Mouse (Mus musculus): ENCODE results near the gene 4930595D18Rik.

Gene 4930595D18Rik

DNA sequence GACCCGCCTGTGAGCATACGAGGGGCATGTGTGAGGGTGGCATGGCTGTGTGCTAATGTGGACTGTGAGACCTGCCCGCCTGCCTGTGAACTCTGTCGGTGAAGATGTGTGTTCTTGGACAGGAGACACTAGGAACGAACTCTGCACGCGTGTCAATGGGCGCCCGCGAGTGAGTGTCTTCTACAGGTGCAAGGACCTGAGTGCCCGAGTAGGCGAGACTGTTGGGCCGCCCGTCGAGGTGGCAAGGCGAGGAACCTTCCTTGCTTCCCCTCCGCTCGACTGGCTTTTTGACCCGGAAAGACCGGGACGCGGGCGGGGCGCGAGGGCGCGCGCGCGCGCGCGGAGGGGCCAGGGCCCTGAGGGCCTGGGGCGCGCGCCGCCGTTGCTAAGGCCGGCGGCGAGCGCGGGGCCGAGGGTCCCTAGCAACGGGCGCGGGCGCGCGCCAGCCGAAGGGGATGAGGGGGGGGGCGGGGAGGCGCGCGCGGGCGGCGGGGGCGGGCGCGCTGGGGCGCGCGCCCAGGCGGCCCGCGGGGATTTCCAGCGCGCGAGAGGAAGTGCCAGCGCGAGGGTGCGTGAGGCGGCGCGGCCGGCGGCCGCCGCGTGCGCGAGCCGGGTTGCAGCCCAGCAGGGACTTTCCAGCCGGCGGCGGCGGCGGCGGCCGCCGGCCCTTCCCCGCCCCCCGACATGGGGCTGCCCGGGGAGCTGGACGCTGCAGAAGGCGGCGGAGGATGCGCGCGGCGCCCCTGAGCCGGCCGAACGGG, 18.3 kb downstream of the 4930595D18Rik start, which contains the start of gene Traf3:
Gene Traf3, plus strand, starts transcription at position 540 of the 761 bp plus-strand sequence.
- DNase-seq (ENCODE audit: low spot score in 2 of 2), result peak; percentile 81

DNA sequence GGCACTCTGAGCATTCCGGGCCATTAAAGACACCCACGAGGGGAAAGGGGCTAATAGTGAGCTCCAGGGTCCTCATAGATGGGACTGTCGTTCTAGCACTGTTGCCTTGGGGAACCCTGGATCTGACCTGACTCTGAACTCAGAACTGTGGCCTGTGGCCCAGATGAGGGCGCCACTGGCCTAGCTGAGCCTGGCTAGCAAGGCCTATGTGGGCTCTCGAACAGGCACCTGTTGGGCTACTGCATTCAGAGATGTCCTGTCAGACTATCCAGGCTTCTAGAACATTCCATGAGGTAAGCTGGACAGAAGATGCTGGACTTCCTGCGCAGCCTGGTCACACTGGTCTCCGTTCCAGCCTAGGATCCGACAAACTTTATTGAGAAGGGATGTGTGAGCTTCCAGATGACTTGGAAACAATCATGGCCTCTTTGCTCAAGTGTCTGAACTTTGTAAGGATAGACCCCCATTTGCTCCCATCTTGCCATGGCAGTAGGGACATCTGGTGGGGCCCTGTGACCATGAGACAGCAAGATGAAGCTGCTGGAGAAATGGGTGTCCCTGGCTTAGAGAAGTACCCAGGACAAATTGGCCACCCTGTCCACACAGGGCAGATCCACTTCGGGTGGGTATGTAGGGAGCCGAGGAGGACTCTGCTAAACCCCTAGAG, 19.0 kb downstream of the 4930595D18Rik start:
- peak; percentile 58 to 67 for DNase-seq (ENCODE audit: low spot score in 2 of 2)

DNA sequence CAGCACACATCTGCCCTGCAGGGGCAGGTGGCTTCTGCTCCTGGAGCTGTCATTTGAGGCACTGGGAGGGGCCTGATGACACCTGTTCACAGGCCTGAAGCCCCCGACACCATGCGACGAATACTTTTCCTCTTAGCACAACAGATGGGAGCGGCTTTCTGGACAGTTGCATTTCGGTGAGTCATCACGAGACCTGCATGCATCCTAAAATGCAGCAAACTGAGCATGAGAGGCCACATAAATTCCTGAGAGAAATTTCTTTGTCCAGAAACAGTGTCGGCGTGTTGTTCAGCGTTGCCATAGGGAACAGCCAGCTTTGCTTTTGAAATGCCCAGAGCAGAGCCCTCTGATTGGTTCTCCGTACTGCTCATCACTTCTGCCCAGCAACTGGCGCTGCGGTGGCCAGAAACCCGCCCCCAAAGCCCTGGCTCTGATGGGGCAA, 20.0 kb downstream of the 4930595D18Rik start:
- DNase-seq (ENCODE audit: low spot score in 2 of 2), result peak; percentile 96 to 97

DNA sequence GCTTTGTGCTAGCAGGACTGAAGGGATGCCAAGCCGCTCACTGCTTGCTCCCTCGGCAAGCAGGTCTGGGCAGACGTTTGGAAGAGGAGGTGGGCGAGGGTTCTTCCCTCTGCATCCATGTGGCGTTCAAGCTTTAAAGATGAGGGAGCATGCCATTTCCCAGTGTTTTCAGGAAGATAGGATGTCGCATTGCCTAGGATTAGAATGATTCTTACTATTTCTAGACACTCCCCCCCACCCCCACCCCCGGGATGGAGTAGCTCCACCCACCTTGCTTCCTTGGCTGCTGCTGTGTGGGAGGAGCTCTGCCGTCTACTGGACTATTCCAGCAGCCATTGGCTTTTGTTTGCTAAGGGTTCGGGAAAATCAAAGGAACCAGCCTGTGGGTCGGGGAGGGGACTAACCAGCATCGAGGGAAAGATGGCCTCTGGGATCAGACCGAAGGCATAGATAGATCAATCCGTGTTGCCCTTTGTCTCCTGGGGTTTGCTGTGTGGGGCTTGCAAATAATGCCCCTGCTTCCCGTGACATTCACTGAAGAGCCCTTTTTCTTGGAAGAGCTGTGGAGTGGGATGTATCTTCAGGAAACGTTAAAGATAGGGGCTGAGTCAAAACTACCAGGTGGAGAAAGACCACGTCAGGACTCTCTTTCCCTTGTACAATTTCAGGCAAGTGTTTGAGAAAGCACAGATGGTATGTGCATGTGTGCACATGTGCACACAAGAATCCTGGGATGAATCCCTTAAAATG, 21.8 kb downstream of the 4930595D18Rik start:
- DNase-seq (ENCODE audit: low spot score in 2 of 2), result peak; percentile 72 to 83

DNA sequence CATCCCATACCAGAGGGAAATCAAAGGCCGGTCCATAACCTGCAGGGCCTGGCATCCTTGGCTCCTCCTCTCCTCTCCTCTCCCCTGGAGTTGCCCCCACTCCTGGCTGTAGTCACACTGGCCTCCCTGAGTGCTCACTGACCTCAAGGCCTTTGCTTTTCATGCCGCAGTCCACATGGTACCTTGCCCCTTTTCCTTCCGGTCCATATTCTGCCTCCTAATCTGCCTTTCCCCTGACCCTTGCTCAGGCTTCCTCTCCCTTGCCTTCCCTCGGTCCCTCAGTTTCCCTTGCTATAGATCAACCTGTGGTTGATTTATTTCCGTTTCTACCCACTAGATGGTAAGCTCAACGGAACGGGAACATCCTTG, 22.4 kb downstream of the 4930595D18Rik start:
- no peak for DNase-seq (ENCODE audit: low spot score in 2 of 2)

DNA sequence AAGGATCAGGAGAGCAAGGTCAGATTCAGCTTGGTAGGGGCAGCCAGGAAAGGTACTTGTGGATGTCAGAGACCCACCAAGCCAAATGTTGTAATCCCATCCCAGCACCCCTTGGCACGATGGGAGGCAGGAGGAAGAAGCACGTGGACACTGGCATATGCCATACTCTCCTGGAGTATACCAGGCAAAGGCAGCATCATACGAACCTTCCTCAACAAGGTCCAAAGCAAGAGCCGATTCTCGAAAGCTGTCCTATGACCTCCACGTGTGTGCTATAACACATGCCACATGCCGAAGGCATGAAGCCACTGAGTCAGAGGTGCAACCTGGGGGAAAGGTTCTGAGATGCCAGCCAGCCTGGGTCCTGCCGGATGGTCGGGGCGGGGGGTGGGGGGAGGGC, 23.4 kb downstream of the 4930595D18Rik start:
- no peak for DNase-seq (ENCODE audit: low spot score in 2 of 2)

DNA sequence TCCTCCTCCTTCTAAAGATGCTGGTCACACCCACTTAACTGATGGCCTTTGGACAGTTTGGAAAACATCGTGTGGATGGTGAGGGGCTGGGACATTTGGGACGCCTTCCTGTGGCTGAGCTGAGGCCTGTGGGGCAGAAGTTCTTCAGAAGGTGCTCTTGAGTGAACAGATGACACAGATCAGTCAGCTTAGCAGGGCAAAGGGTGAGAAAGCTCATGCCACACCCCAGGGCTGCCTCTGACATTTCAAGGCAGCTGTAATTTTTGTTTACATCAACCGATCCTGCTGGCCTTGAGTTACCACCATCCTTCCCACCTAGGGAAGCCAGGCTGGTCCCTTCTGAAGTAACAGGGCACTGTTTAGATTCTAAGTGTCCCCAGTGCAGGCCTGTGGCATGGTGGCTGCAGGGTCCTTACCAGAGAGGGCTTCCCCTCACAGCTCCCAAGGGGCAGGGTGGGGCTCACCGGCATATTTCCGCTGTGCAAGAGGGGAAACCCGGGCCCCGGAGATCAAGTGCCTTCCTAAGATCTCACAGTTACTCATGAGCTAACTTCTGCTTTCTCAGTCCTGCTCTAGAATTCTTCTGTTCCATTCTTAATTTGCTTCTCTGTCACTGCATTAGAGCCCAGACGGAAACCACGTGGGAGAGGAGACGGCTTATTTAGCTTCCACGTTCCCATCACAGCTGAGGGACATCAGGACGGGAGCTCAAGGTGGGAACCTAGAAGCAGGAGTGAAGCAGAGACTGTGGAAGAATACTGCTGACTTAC, 24.4 kb downstream of the 4930595D18Rik start:
- no peak for DNase-seq (ENCODE audit: low spot score in 2 of 2)

DNA sequence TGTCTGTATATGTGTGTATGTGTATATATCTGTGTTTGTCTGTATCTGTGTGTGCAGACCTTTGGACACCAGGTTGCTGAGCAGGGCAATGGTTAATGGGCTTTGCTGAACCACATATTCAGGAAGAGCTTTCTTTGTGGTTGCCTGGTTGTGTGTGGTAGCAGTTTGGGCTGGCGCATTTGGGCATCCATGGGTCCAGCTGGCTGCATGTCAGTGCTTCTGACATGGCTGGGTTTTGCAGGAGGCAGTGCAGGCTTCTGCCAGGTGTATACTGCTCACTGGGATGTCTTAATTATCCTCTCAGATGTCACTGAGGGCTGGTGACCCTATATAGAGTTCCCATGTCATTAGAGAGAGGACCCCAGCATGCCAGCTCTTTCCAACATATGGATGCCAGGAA, 28.5 kb downstream of the 4930595D18Rik start:
- no peak for DNase-seq (ENCODE audit: low spot score in 2 of 2)

DNA sequence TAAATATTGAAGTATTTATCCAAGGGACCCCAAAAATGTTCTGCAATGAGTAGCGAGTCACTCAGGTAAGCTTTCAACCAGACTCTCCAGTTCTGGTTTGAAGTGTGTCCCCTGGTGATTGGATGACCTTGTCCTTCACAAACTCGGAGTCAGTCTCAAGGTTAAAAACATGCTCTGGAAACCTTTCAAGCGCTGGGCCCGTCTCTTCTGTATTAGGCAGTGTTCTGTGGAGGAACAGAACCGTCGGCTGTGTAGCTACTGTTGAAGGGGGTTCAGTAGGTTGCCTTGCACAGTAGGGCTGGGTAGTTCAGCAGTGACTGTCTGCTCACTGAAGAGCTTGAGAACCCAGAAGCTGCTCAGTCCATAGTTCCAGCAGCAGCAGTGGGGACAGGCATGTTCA, 29.6 kb downstream of the 4930595D18Rik start:
- no peak for DNase-seq (ENCODE audit: low spot score in 2 of 2)

DNA sequence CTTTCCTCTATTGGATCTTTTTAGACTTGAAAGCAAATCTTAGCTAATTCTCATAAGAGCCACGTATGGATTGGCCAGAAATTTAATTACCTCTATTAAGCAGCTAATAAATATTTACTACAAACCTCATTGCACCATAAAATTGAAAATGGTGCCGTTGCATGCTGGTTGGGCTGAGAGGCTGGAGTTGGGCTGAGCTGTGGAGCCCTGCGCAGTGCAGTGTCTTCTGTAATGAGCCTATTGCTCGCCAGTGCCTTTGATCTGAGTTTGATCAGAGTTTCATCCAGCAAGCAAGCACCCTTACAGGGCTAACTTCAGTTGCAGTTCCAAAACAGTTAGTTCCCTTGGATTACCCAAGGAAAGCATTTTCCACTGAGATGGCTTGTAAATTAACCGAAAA, 30.3 kb downstream of the 4930595D18Rik start:
- DNase-seq (ENCODE audit: low spot score in 2 of 2), result no peak

DNA sequence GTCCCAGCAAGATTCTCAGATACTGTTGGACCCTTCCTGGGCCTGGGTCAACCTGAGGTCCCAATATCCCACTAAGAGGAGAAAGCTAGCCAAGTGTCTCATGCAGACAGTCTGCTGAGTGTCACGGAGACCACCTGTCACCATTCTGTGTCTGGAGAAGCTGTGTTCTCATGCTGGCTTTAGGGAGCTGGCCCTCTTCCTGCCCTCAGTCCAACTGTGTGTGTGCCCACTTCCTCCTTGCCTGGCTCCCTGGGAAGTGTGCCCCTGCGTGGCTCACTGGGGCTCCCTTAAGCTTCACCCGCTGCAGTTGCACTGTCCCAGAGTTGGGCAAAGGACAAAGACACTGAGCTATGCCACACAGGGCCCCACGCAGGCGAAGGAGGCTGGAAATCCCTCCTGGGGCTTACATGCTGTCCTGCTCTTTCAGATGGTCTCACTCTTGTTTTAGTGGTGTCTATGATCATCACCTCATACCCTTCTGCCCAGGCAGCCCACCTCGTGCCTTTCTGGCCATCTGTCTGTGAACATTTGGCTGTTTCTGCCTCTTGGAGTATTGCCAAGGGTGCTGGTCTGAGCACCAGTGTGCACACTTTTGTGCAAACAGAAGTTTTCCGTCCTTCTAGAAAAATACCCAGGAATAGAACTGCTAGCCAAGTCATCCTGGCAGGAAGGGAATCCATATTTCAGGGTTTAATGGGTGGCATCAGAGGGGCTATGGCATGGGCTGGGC, 31.1 kb downstream of the 4930595D18Rik start:
- no peak for DNase-seq (ENCODE audit: low spot score in 2 of 2)

DNA sequence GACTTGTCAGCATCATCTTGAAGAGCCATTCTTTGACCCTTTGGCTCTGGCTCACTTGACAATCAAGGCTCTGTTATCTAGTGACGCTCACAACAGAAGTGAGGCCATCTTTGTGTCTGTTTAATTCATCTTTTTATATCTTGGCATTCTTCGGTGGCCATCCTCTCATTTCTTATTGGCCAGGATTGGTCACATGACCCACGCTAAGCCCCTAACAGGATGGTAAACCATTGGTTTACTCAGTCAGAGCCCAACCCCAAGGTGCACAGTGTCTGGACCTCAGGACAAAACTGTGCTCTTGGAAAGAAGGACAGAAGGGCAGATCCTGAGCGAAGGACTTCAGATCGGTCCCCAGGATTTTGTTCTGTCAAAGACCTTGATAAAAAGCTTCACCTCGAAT, 31.7 kb downstream of the 4930595D18Rik start:
- no peak for DNase-seq (ENCODE audit: low spot score in 2 of 2)

DNA sequence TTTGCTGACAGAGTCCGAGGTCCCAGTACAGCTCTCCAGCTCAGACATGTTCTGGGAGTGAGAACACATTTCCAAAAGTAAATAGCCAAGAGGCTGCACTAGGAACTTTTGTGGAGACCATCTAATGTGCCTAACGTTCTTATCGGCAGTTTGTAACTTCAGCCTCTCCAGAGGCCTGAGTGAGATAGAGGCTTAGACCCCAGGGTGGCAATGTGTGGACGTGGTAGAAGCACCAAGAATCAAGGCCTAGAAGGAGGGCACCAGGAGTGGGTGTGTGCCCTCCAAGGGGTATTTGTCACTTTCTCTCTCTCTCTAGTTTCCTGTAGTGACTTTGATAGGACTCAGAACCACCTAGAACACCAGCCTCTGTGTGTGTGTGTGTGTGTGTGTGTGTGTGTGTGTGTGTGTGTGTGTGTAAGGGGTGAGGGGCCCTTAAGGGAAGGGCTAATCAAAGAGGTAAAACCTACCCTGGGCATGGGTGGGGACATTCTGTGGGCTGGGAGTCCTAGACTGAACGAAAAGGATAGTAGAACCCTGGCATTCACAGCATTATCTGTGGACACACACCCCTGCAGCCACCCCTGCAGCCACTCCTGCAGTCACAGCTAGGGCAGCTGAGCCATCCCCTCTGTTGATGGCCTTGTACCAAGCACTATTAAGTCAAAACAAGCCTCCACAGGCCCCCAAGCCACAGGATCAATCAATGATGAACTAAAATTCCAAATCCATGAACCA, 32.7 kb downstream of the 4930595D18Rik start:
- no peak for DNase-seq (ENCODE audit: low spot score in 2 of 2)

DNA sequence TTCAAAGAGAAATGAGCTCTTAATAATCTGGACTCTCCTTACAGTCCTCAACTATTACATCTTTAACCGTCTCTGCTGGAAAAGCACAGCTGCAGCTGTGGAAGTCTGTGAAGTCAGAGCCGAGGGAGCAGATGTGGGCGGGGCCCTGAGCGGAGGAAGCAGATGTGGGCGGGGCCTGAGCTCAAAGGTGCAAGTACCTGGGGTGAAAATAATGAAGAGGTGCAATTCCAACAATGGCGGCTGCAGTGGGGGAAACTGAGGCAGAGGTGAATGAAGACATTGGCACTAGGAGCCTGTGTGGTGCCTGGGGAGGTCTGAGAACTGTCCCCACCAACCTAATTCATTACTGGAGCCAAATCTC, 34.1 kb downstream of the 4930595D18Rik start:
- no peak for DNase-seq (ENCODE audit: low spot score in 2 of 2)

DNA sequence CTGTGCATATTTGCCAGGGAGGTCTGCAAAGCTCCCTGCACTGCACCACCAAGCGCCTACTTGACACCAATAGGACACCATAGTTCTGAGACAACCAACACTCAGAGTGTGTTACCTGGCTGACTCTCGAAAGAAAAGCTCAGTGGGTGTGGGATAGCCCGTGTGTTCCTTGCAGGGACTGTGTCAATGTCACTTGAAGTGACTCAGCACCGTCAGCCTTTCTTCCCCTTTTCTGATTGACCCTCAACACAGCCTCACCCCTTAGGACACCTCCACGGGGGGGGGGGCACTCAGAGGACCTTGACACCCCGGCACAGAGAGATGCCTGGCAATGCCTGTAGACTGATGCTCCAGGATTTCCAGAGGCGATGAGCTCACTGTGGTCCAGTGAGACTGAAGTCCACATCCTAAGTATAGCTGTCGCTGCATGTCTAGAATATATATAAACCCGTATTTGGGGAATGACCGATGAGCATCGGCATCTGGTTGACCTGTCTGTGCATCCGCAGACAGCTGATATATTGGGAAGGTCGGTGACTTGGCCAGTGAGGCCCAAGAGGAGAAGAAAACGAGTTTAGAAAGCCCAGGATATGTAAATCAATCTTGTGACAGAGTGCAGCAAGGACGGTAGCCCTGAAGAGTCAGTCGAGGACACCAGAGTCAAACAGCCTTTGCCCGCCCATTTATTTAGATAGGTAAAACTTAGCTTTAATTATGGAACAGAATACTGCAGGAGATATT, 34.6 kb downstream of the 4930595D18Rik start:
- no peak for DNase-seq (ENCODE audit: low spot score in 2 of 2)

DNA sequence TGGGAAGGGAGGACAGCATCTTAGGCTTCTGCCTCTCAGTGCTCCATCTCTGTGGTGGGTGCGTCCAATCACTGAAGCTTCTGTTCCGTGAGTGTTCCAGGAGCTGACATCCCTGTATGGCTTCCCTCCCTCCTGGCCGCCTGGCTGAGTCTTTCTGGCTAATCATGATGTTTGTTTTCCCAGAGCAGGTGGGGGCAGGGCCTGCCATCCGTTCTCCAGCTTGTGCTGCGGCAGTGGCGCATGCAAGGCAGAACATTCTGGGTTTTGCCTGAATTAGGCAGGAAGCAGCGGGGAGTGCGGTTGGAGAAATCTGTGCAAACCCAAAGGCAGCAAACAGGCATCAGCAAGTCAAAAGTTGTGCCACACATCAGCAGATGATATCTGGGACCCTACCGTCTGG, 39.0 kb downstream of the 4930595D18Rik start:
- DNase-seq (ENCODE audit: low spot score in 2 of 2), result peak; percentile 81 to 85

DNA sequence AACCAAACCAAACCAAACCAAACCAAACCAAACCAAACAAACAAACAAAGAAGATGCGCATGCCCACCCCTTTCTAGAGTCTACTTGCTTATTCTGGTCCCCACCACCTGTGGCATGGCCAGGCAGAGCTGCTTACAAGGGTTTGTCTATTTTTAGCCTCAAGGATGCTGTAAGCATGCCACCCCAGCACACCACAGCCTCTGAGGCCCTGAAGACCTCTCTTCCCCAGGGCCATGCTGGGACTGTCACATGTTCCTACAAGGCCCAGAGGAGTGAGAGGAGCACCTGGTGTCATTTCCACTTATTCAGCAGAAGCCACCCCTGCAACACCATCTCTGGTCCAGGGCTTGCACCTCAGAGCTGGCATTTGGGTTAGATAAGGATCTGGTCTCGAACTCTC, 39.7 kb downstream of the 4930595D18Rik start:
- no peak for DNase-seq (ENCODE audit: low spot score in 2 of 2)

DNA sequence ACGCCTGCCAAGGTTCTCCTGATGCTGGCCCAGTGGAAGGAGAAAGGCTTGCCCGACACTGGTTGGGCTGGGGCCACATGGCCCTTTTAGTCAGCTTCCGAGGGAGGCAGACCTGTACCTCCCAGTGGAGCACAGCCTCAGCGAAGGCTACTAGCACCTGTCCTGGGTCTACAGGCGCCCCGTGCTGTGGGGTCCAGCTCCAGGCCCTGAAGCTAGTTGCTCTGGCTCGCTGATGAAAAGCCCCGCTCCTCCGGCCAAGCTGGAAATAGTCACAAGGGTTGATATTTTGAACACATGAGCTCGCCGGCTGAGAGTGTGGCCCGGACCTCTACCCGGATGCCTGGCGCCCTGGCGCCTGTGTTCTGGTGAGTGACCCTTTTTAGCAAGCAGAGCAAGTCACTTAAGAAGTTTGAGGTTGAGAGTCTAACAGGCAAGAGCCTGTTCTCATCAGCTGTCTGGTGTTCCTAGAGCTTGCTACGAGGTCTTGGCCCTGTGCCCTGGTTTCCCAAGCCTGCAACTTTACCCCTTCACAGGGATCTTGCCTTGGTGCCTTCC, 40.7 kb downstream of the 4930595D18Rik start:
- peak; percentile 63 to 73 for DNase-seq (ENCODE audit: low spot score in 2 of 2)

DNA sequence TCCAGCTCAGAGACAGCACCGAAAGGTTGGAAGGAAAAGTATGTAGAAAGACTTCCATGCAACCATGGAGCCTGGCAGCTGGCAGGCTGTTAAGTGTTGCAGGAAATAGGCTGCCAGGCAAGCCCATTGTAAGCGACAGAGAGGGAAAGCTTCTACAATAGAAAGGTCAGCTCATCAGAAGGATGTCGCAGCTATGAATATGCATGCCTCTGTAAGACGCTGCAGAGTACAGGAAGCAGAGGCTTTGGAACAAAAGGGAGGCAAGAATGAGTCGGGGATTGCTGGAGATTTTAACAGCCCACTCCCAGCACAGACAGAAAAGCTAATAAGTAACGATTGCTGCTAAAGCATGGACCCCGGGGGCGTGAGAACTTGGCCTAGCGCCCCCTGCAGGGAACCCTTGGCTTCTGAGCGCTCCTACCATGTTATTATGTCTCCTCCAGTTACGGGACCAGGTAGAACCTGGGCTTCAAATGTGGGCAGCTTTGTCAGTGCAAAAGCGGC, 41.2 kb downstream of the 4930595D18Rik start:
- peak; percentile 51 to 67 for DNase-seq (ENCODE audit: low spot score in 2 of 2)

Measured in right cerebral cortex, postnatal 10 days (tissue).